Comparison of ENCODE assay signal across 8 mouse cellular contexts in the genomic region with DNA sequence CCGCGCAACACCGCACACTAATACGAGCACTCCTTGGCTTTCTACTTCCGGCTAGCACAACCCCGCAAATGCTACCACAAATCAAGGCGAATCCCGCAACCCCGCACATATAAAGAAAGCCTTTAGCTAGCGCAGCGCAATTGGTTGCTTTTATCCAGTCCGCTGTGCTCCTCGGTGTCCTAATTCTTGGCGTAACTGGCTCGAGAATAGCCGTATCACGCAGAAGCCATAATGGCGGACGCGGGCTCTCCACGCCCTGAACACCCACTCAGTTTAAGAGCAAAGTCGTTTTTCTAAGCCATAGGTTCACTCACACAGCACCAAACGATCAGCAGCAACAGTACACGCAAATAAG.
DNase-seq lines count a peak whose midpoint lies in the region; ATAC-seq and TF ChIP-seq lines count a peak whose summit lies in the region.

No protein-coding gene starts in this region.

- peak; percentile 30 for ATAC-seq in forebrain, embryonic 14.5 days
- ATAC-seq in limb, embryonic 12.5 days (ENCODE audit: insufficient number of reproducible peaks, insufficient read depth, low FRiP score, low TSS enrichment, low read depth), result no peak
- ATAC-seq in neural tube, embryonic 12.5 days (ENCODE audit: low FRiP score, low read depth), result 0 out of 2 replicates have a peak, but pooled peaks have one; percentile 8

- DNase-seq in left cerebral cortex, adult 2 months (ENCODE audit: extremely low spot score in 1 of 2, low spot score in 2 of 2), result peak in 1 of 2 experiments; percentile 25
- DNase-seq in left cerebral cortex, postnatal 10 days (ENCODE audit: extremely low spot score in 1 of 2, low spot score in 2 of 2), result no peak
- no peak for DNase-seq in forebrain, embryonic 14.5 days (ENCODE audit: low spot score)
- no peak for DNase-seq in adrenal gland, postnatal 25 days
- DNase-seq in gastrocnemius, postnatal 25 days, result no peak
- no peak for DNase-seq in frontal cortex, postnatal 10 days (ENCODE audit: low spot score in 2 of 2)

- peak overlapping the region; percentile 62 for H3K9ac ChIP-seq in forebrain, embryonic 14.5 days (ENCODE audit: low read length)
- peak overlapping the region; percentile 57 for H3K9ac ChIP-seq in limb, embryonic 12.5 days (replicated peaks)
- H3K9ac ChIP-seq in neural tube, embryonic 12.5 days, result peak overlapping the region; percentile 29; the same call in 1 of the 2 replicates

- 54% methylated on average over 24 of the region's 24 CpGs for WGBS in forebrain, embryonic 14.5 days
- WGBS in limb, embryonic 12.5 days, result 68% methylated on average over 24 of the region's 24 CpGs
- 67% methylated on average over 24 of the region's 24 CpGs for WGBS in neural tube, embryonic 12.5 days

- no peaks in the 10 kb centered on the region for H3K36me3 ChIP-seq in forebrain, embryonic 14.5 days (ENCODE audit: control insufficient read depth, insufficient read depth, low read length)
- H3K36me3 ChIP-seq in limb, embryonic 12.5 days, result no peaks in the 10 kb centered on the region
- H3K36me3 ChIP-seq in neural tube, embryonic 12.5 days, result no peaks in the 10 kb centered on the region

- H3K4me2 ChIP-seq in forebrain, embryonic 14.5 days (ENCODE audit: low read length), result peak overlapping the region; percentile 40
- H3K4me2 ChIP-seq in limb, embryonic 12.5 days, result no peak overlapping the region
- H3K4me2 ChIP-seq in neural tube, embryonic 12.5 days (replicated peaks), result peak overlapping the region; percentile 12; the same call in 1 of the 2 replicates

- no peaks in the 10 kb centered on the region for H3K27me3 ChIP-seq in forebrain, embryonic 14.5 days (replicated peaks; ENCODE audit: control insufficient read depth, insufficient read depth, low read length)
- no peaks in the 10 kb centered on the region for H3K27me3 ChIP-seq in limb, embryonic 12.5 days
- no peaks in the 10 kb centered on the region for H3K27me3 ChIP-seq in neural tube, embryonic 12.5 days (replicated peaks)

- H3K4me1 ChIP-seq in forebrain, embryonic 14.5 days (ENCODE audit: control insufficient read depth, insufficient read depth, low read length), result no peaks in the 10 kb centered on the region
- no peaks in the 10 kb centered on the region for H3K4me1 ChIP-seq in limb, embryonic 12.5 days (replicated peaks)
- no peaks in the 10 kb centered on the region for H3K4me1 ChIP-seq in neural tube, embryonic 12.5 days

- intact Hi-C loops in left cerebral cortex, adult 2 months (cut with DNase I), result loop anchor here (2.0 to 5.0 kb wide), 3 partner anchors 193 to 455 kb away; no protein-coding TSS in a partner anchor
- intact Hi-C loops in left cerebral cortex, postnatal 10 days (cut with DNase I), result loop anchor here (5.0 to 10.0 kb wide), 2 partner anchors 190 to 343 kb away; a partner anchor contains a TSS

- peak overlapping the region; percentile 68 for H3K4me3 ChIP-seq in left cerebral cortex, adult 2 months
- peak overlapping the region; percentile 36 for H3K4me3 ChIP-seq in forebrain, embryonic 14.5 days (ENCODE audit: low read depth, low read length)
- peak overlapping the region; percentile 42 for H3K4me3 ChIP-seq in limb, embryonic 12.5 days (replicated peaks)
- peak overlapping the region; percentile 38 for H3K4me3 ChIP-seq in neural tube, embryonic 12.5 days

- H3K27ac ChIP-seq in left cerebral cortex, adult 2 months, result peak overlapping the region; percentile 86
- H3K27ac ChIP-seq in forebrain, embryonic 14.5 days (ENCODE audit: low read depth, low read length), result peak overlapping the region; percentile 72
- H3K27ac ChIP-seq in limb, embryonic 12.5 days, result peak overlapping the region; percentile 82
- no peak overlapping the region for H3K27ac ChIP-seq in neural tube, embryonic 12.5 days

- no peaks in the 10 kb centered on the region for H3K9me3 ChIP-seq in forebrain, embryonic 14.5 days (replicated peaks; ENCODE audit: control insufficient read depth, low read length)
- no peaks in the 10 kb centered on the region for H3K9me3 ChIP-seq in limb, embryonic 12.5 days
- no peaks in the 10 kb centered on the region for H3K9me3 ChIP-seq in neural tube, embryonic 12.5 days

- TF ChIP-seq CTCF in left cerebral cortex, adult 2 months (IDR thresholded peaks at IDR 0.05), result no peak
